In the genomic region with DNA sequence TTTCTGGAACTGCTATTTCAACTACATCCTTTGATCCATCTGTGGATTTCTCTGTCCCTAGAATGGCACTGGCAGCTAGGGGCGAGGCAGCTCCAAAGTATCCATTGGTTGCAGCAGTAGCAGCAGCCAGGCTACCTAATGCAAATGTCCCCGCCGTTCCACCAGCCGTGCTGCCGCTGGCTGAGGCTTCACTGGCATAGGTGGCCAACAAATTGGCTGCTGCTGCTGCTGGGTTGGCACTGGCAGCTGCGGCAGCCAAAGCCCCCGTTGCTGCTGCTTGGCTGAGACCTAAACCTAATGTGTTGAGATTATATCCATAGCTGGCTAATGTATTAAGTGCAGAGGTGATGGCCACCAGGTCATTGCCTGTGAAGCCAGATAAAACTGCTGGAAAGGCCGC, we compare ENCODE assay signal across 19 mouse cellular contexts.
DNase-seq lines count a peak whose midpoint lies in the region; ATAC-seq lines count a peak whose summit lies in the region.
"Had no signal": no experiment of that assay in that cellular context is flagged by ENCODE, and none has a peak within 500 bp of the region (broad histone marks: within the 10 kb centered on the region; RNA-seq: fewer than 3 reads in every experiment).

No protein-coding gene starts in this region.

- peaks cover 10% of the 10 kb centered on the region for H3K36me3 ChIP-seq in hindbrain, embryonic 13.5 days
- H3K36me3 ChIP-seq in hindbrain, embryonic 11.5 days (ENCODE audit: control insufficient read depth, insufficient read depth, low read length): no peaks in the 10 kb centered on the region
- H3K36me3 ChIP-seq in neural tube, embryonic 15.5 days: 0 out of 2 replicates have a peak, but pooled peaks cover 3% of the 10 kb centered on the region
- H3K36me3 ChIP-seq: embryonic facial prominence, embryonic 10.5 days; heart, embryonic 13.5 days had no signal

- H3K4me3 ChIP-seq in hindbrain, embryonic 13.5 days: no peak overlapping the region
- H3K4me3 ChIP-seq in hindbrain, embryonic 11.5 days (ENCODE audit: low read depth, low read length): no peak overlapping the region
- H3K4me3 ChIP-seq in neural tube, embryonic 15.5 days (replicated peaks): no peak overlapping the region
- H3K4me3 ChIP-seq: embryonic facial prominence, embryonic 10.5 days; forebrain, embryonic 13.5 days; heart, embryonic 13.5 days had no signal

- no peak for ATAC-seq in hindbrain, embryonic 13.5 days (ENCODE audit: low FRiP score)
- no peak for ATAC-seq in hindbrain, embryonic 11.5 days (ENCODE audit: low FRiP score)
- ATAC-seq in neural tube, embryonic 15.5 days (ENCODE audit: low FRiP score): no peak
- ATAC-seq: CD4-positive, CD25-positive, alpha-beta regulatory T cell, adult 4 months; forebrain, embryonic 13.5 days; forebrain, postnatal 0 days; intestine, embryonic 16.5 days had no signal

- peak overlapping the region; percentile 23; the same call in 1 of the 2 replicates for H3K27ac ChIP-seq in hindbrain, embryonic 13.5 days
- no peak overlapping the region for H3K27ac ChIP-seq in hindbrain, embryonic 11.5 days (ENCODE audit: low read depth, low read length)
- H3K27ac ChIP-seq in neural tube, embryonic 15.5 days (replicated peaks): peak overlapping the region; percentile 51
- H3K27ac ChIP-seq: embryonic facial prominence, embryonic 10.5 days; forebrain, embryonic 13.5 days; heart, embryonic 13.5 days had no signal

- peaks cover 7% of the 10 kb centered on the region for H3K4me1 ChIP-seq in hindbrain, embryonic 13.5 days (replicated peaks)
- no peaks in the 10 kb centered on the region for H3K4me1 ChIP-seq in hindbrain, embryonic 11.5 days (replicated peaks; ENCODE audit: control insufficient read depth, insufficient read depth, low read length)
- peaks cover 11% of the 10 kb centered on the region; the same call in 1 of the 2 replicates for H3K4me1 ChIP-seq in neural tube, embryonic 15.5 days
- H3K4me1 ChIP-seq: embryonic facial prominence, embryonic 10.5 days; forebrain, embryonic 13.5 days; heart, embryonic 13.5 days had no signal

- WGBS in hindbrain, embryonic 13.5 days: 85% methylated on average over 8 of the region's 8 CpGs
- WGBS in hindbrain, embryonic 11.5 days: 84% methylated on average over 8 of the region's 8 CpGs
- 60% methylated on average over 8 of the region's 8 CpGs for WGBS in neural tube, embryonic 15.5 days

- H3K4me2 ChIP-seq in hindbrain, embryonic 13.5 days: no peak overlapping the region
- H3K4me2 ChIP-seq in hindbrain, embryonic 11.5 days (replicated peaks; ENCODE audit: low read depth, low read length): no peak overlapping the region
- no peak overlapping the region for H3K4me2 ChIP-seq in neural tube, embryonic 15.5 days
- H3K4me2 ChIP-seq: forebrain, embryonic 13.5 days; heart, embryonic 13.5 days had no signal

- H3K9ac ChIP-seq in hindbrain, embryonic 13.5 days: no peak overlapping the region
- H3K9ac ChIP-seq in hindbrain, embryonic 11.5 days (ENCODE audit: low read depth, low read length): no peak overlapping the region
- H3K9ac ChIP-seq in neural tube, embryonic 15.5 days (replicated peaks): no peak overlapping the region
- H3K9ac ChIP-seq: forebrain, embryonic 13.5 days; forebrain, postnatal 0 days; heart, embryonic 13.5 days had no signal

- H3K9me3 ChIP-seq in hindbrain, embryonic 13.5 days: no peaks in the 10 kb centered on the region
- H3K9me3 ChIP-seq in hindbrain, embryonic 11.5 days (ENCODE audit: control insufficient read depth, low read length): no peaks in the 10 kb centered on the region
- no peaks in the 10 kb centered on the region for H3K9me3 ChIP-seq in neural tube, embryonic 15.5 days (replicated peaks)
- H3K9me3 ChIP-seq: embryonic facial prominence, embryonic 10.5 days; forebrain, embryonic 13.5 days; G1E; heart, embryonic 13.5 days had no signal

- H3K27me3 ChIP-seq in hindbrain, embryonic 13.5 days: no peaks in the 10 kb centered on the region
- no peaks in the 10 kb centered on the region for H3K27me3 ChIP-seq in hindbrain, embryonic 11.5 days (ENCODE audit: control insufficient read depth, insufficient read depth, low read length)
- no peaks in the 10 kb centered on the region for H3K27me3 ChIP-seq in neural tube, embryonic 15.5 days (replicated peaks)
- H3K27me3 ChIP-seq: forebrain, embryonic 13.5 days; heart, embryonic 13.5 days had no signal

- intact Hi-C loops in left cerebral cortex, postnatal 4 days (cut with DNase I): no loop called here
- intact Hi-C loops in left cerebral cortex, postnatal 14 days (cut with DNase I): no loop called here

- DNase-seq in hindbrain, embryonic 11.5 days (ENCODE audit: low spot score): no peak
- peak; percentile 59 for DNase-seq in left cerebral cortex, postnatal 4 days
- DNase-seq in left cerebral cortex, postnatal 14 days (ENCODE audit: low spot score in 2 of 2): no peak
- peak; percentile 0 for DNase-seq in 3134 (ENCODE audit: extremely low read depth, insufficient read length, low spot score)
- DNase-seq: adrenal gland, adult 8-10 months; adrenal gland, postnatal 36 days; B cell, adult 2 months; cerebellum, adult 9-10 months; forebrain, postnatal 0 days; gastrocnemius, postnatal 14 days; heart, postnatal 36 days had no signal

Comparison
In these comparisons a context has a peak if more than half of its experiments do, and no peak if none do; other contexts are left out.
1. DNase-seq: peak in left cerebral cortex, postnatal 4 days (single experiment) and 3134 (single experiment); none in hindbrain, embryonic 11.5 days (single experiment) and left cerebral cortex, postnatal 14 days (0 of 2).